10 mouse cellular contexts compared by ENCODE assay signal in genomic region chr17:72903921-72904421, GRCm38 (mm10). TPM values are rescaled to one million over a fixed set of nuclear protein-coding genes. Genes with fewer than 3 reads are reported as not detected.
DNase-seq lines count a peak whose midpoint lies in the region; ATAC-seq lines count a peak whose summit lies in the region.
"Had no signal": no experiment of that assay in that cellular context is flagged by ENCODE, and none has a peak within 500 bp of the region (broad histone marks: within the 10 kb centered on the region; RNA-seq: fewer than 3 reads in every experiment).

No protein-coding gene starts in this region.

- H3K9me3 ChIP-seq in limb, embryonic 10.5 days (replicated peaks): no peaks in the 10 kb centered on the region
- H3K9me3 ChIP-seq: forebrain, embryonic 13.5 days; midbrain, embryonic 12.5 days had no signal

- 80% methylated on average over 9 of the region's 9 CpGs for WGBS in limb, embryonic 10.5 days

- no peaks in the 10 kb centered on the region for H3K27me3 ChIP-seq in limb, embryonic 10.5 days (ENCODE audit: low read depth, poor library complexity, severe bottlenecking)
- H3K27me3 ChIP-seq: forebrain, embryonic 13.5 days; midbrain, embryonic 12.5 days had no signal

- H3K4me3 ChIP-seq in limb, embryonic 10.5 days: no peak overlapping the region
- H3K4me3 ChIP-seq: forebrain, embryonic 13.5 days; midbrain, embryonic 12.5 days had no signal

- peak; percentile 54 for DNase-seq in layer of hippocampus, adult 11-12 months (ENCODE audit: low spot score)
- no peak for DNase-seq in layer of hippocampus, postnatal 14 days (ENCODE audit: low spot score in 2 of 2)
- DNase-seq in B cell, adult 2 months: peak; percentile 45 to 50
- DNase-seq in heart, adult 9 months (ENCODE audit: low spot score in 2 of 2): peak; percentile 54 to 61
- DNase-seq in limb, embryonic 10.5 days (ENCODE audit: low spot score): peak; percentile 22
- no peak for DNase-seq in retina, embryonic 14.5 days (ENCODE audit: low spot score)
- no peak for DNase-seq in right cerebral cortex, postnatal 25 days

- H3K4me1 ChIP-seq in limb, embryonic 10.5 days: 0 out of 2 replicates have a peak, but pooled peaks cover 4% of the 10 kb centered on the region
- H3K4me1 ChIP-seq: forebrain, embryonic 13.5 days; midbrain, embryonic 12.5 days had no signal

- H3K27ac ChIP-seq in limb, embryonic 10.5 days: no peak overlapping the region
- H3K27ac ChIP-seq: forebrain, embryonic 13.5 days; midbrain, embryonic 12.5 days had no signal

- no peak for ATAC-seq in erythroid progenitor cell, adult 5-6 weeks (replicated peaks; ENCODE audit: low FRiP score, poor library complexity, severe bottlenecking)
- ATAC-seq: forebrain, embryonic 13.5 days had no signal

- H3K36me3 ChIP-seq in limb, embryonic 10.5 days: no peaks in the 10 kb centered on the region
- H3K36me3 ChIP-seq: midbrain, embryonic 12.5 days had no signal

RNA-seq across cellular contexts. Expression of gene Lbh, which starts 14.1 kb away (rescaled TPM):
- 10 to 100 TPM; 41.2 to 44.2 TPM for total RNA-seq in layer of hippocampus, postnatal 14 days (2021)
- polyA plus RNA-seq in limb, embryonic 10.5 days (2016; fragmentation: Nextera tagmentation; extraction: Ambion mirVana): 1.9 and 2.0 TPM in 2 replicates
- 8.6 and 14.3 TPM in 2 replicates for total RNA-seq in erythroid progenitor cell, adult 5-6 weeks (2015; ENCODE audit: low replicate concordance)
- 3.0 and 6.7 TPM in 2 replicates for total RNA-seq in erythroid progenitor cell, adult 5-6 weeks (2017; ENCODE audit: low replicate concordance)

Comparison
In these comparisons a context has a peak if more than half of its experiments do, and no peak if none do; other contexts are left out.
1. DNase-seq: peak in layer of hippocampus, adult 11-12 months (single experiment), B cell, adult 2 months (2 of 2), heart, adult 9 months (2 of 2) and limb, embryonic 10.5 days (single experiment); none in layer of hippocampus, postnatal 14 days (0 of 2), retina, embryonic 14.5 days (single experiment) and right cerebral cortex, postnatal 25 days (single experiment).